Comparison of ENCODE assay signal across 28 mouse cellular contexts in genomic region chr6:124934670-124935069, GRCm38 (mm10). TPM values are rescaled to one million over a fixed set of nuclear protein-coding genes. Genes with fewer than 3 reads are reported as not detected.
DNase-seq lines count a peak whose midpoint lies in the region; ATAC-seq lines count a peak whose summit lies in the region.
"Had no signal": no experiment of that assay in that cellular context is flagged by ENCODE, and none has a peak within 500 bp of the region (broad histone marks: within the 10 kb centered on the region; RNA-seq: fewer than 3 reads in every experiment).

No protein-coding gene starts in this region.

- peaks cover 20% of the 10 kb centered on the region for H3K4me1 ChIP-seq in forebrain, embryonic 15.5 days
- peaks cover 34% of the 10 kb centered on the region for H3K4me1 ChIP-seq in forebrain, embryonic 10.5 days
- H3K4me1 ChIP-seq in midbrain, embryonic 12.5 days, result peaks cover 17% of the 10 kb centered on the region
- peaks cover 16% of the 10 kb centered on the region for H3K4me1 ChIP-seq in midbrain, embryonic 14.5 days (ENCODE audit: control insufficient read depth, insufficient read depth, low read length)

- H3K27ac ChIP-seq in forebrain, embryonic 15.5 days (replicated peaks), result no peak overlapping the region
- H3K27ac ChIP-seq in forebrain, embryonic 10.5 days, result no peak overlapping the region
- H3K27ac ChIP-seq in midbrain, embryonic 12.5 days (replicated peaks), result no peak overlapping the region
- H3K27ac ChIP-seq in midbrain, embryonic 14.5 days (replicated peaks; ENCODE audit: low read depth, low read length), result no peak overlapping the region
- H3K27ac ChIP-seq: heart, embryonic 10.5 days; heart, embryonic 15.5 days; hindbrain, embryonic 12.5 days; kidney, embryonic 15.5 days; limb, embryonic 13.5 days; lung, embryonic 15.5 days had no signal

- H3K27me3 ChIP-seq in forebrain, embryonic 15.5 days, result no peaks in the 10 kb centered on the region
- no peaks in the 10 kb centered on the region for H3K27me3 ChIP-seq in forebrain, embryonic 10.5 days (ENCODE audit: poor library complexity, severe bottlenecking)
- H3K27me3 ChIP-seq in midbrain, embryonic 12.5 days, result no peaks in the 10 kb centered on the region
- no peaks in the 10 kb centered on the region for H3K27me3 ChIP-seq in midbrain, embryonic 14.5 days (ENCODE audit: control insufficient read depth, insufficient read depth, low read length)
- H3K27me3 ChIP-seq: CH12.LX; heart, embryonic 15.5 days; hindbrain, embryonic 12.5 days; kidney, embryonic 15.5 days; limb, embryonic 13.5 days; lung, embryonic 15.5 days; Patski had no signal

- H3K9me3 ChIP-seq in forebrain, embryonic 15.5 days, result no peaks in the 10 kb centered on the region
- H3K9me3 ChIP-seq in forebrain, embryonic 10.5 days, result no peaks in the 10 kb centered on the region
- H3K9me3 ChIP-seq in midbrain, embryonic 12.5 days, result no peaks in the 10 kb centered on the region
- H3K9me3 ChIP-seq in midbrain, embryonic 14.5 days (ENCODE audit: control insufficient read depth, low read length), result no peaks in the 10 kb centered on the region
- H3K9me3 ChIP-seq: heart, embryonic 10.5 days; heart, embryonic 15.5 days; hindbrain, embryonic 12.5 days; kidney, embryonic 15.5 days; limb, embryonic 13.5 days; lung, embryonic 15.5 days had no signal

- DNase-seq in cerebellum, adult 11-12 months, result peak; percentile 26
- no peak for DNase-seq in cerebellum, adult 9-11 months
- no peak for DNase-seq in forebrain, embryonic 10.5 days (ENCODE audit: extremely low spot score, low spot score)
- DNase-seq in midbrain, embryonic 14.5 days, result no peak
- DNase-seq in brain, adult 2 months (ENCODE audit: low read depth, low spot score), result peak; percentile 70
- no peak for DNase-seq in c-Kit-positive CD71-positive TER-119-positive erythroid progenitor cells, embryonic 14.5 days (ENCODE audit: low spot score)
- DNase-seq: adrenal gland, postnatal 10 days; cerebellum, adult 8-10 months; gastrocnemius, postnatal 25 days; heart, adult 11 months; kidney, adult 11 months; kidney, postnatal 25 days; lung, postnatal 36 days; thymus, postnatal 4 days had no signal

- no peak overlapping the region for H3K4me3 ChIP-seq in forebrain, embryonic 15.5 days
- no peak overlapping the region; the same call in 1 of the 2 replicates for H3K4me3 ChIP-seq in forebrain, embryonic 10.5 days
- no peak overlapping the region for H3K4me3 ChIP-seq in midbrain, embryonic 12.5 days
- no peak overlapping the region for H3K4me3 ChIP-seq in midbrain, embryonic 14.5 days (replicated peaks; ENCODE audit: low read depth, low read length)
- H3K4me3 ChIP-seq: heart, embryonic 10.5 days; heart, embryonic 15.5 days; hindbrain, embryonic 12.5 days; kidney, embryonic 15.5 days; limb, embryonic 13.5 days; lung, embryonic 15.5 days had no signal

- ATAC-seq in forebrain, embryonic 15.5 days (replicated peaks), result no peak
- ATAC-seq in midbrain, embryonic 12.5 days (ENCODE audit: low FRiP score, low read depth), result no peak
- no peak for ATAC-seq in midbrain, embryonic 14.5 days (ENCODE audit: low FRiP score, low TSS enrichment)
- ATAC-seq: Patski had no signal

- WGBS in forebrain, embryonic 15.5 days, result 89% methylated on average over 7 of the region's 7 CpGs
- WGBS in forebrain, embryonic 10.5 days, result 94% methylated on average over 7 of the region's 7 CpGs
- WGBS in midbrain, embryonic 12.5 days, result 95% methylated on average over 7 of the region's 7 CpGs
- WGBS in midbrain, embryonic 14.5 days, result 94% methylated on average over 7 of the region's 7 CpGs

- H3K9ac ChIP-seq in forebrain, embryonic 15.5 days (replicated peaks), result 0 out of 2 replicates have a peak overlapping the region, but pooled peaks have one; percentile 4
- H3K9ac ChIP-seq in midbrain, embryonic 12.5 days (replicated peaks), result 0 out of 2 replicates have a peak overlapping the region, but pooled peaks have one; percentile 5
- H3K9ac ChIP-seq in midbrain, embryonic 14.5 days (replicated peaks; ENCODE audit: low read length), result no peak overlapping the region
- H3K9ac ChIP-seq: heart, embryonic 15.5 days; hindbrain, embryonic 12.5 days; kidney, embryonic 15.5 days; lung, embryonic 15.5 days had no signal

- H3K36me3 ChIP-seq in forebrain, embryonic 15.5 days, result peaks cover 47% of the 10 kb centered on the region
- peaks cover 74% of the 10 kb centered on the region for H3K36me3 ChIP-seq in forebrain, embryonic 10.5 days (replicated peaks)
- peaks cover 66% of the 10 kb centered on the region for H3K36me3 ChIP-seq in midbrain, embryonic 12.5 days
- peaks cover 55% of the 10 kb centered on the region for H3K36me3 ChIP-seq in midbrain, embryonic 14.5 days (ENCODE audit: control insufficient read depth, insufficient read depth, low read length)

- no peak overlapping the region for H3K4me2 ChIP-seq in forebrain, embryonic 15.5 days (replicated peaks)
- no peak overlapping the region for H3K4me2 ChIP-seq in midbrain, embryonic 12.5 days (replicated peaks)
- no peak overlapping the region for H3K4me2 ChIP-seq in midbrain, embryonic 14.5 days (ENCODE audit: low read length)
- H3K4me2 ChIP-seq: heart, embryonic 15.5 days; hindbrain, embryonic 12.5 days; kidney, embryonic 15.5 days; limb, embryonic 13.5 days; liver, embryonic 11.5 days; lung, embryonic 15.5 days; midbrain, embryonic 11.5 days had no signal

RNA-seq across cellular contexts. Expression of gene Mlf2, which starts 3.5 kb away (rescaled TPM):
- 507 and 513 TPM in 2 replicates for polyA plus RNA-seq in forebrain, embryonic 15.5 days (2015; fragmentation: Nextera tagmentation; extraction: Ambion mirVana)
- 388 and 398 TPM in 2 replicates for polyA plus RNA-seq in forebrain, embryonic 10.5 days (2016; fragmentation: Nextera tagmentation; extraction: Ambion mirVana)
- 452 and 459 TPM in 2 replicates for polyA plus RNA-seq in midbrain, embryonic 12.5 days (2016; fragmentation: Nextera tagmentation; extraction: Ambion mirVana)
- polyA plus RNA-seq in midbrain, embryonic 14.5 days (2014; fragmentation: Nextera tagmentation; extraction: Ambion mirVana), result 535 and 570 TPM in 2 replicates

RNA-seq across cellular contexts. Expression of gene Ptms, which starts 14.8 kb away (rescaled TPM):
- polyA plus RNA-seq in forebrain, embryonic 15.5 days (2015; fragmentation: Nextera tagmentation; extraction: Ambion mirVana), result 772 and 823 TPM in 2 replicates
- polyA plus RNA-seq in forebrain, embryonic 10.5 days (2016; fragmentation: Nextera tagmentation; extraction: Ambion mirVana), result 218 and 224 TPM in 2 replicates
- polyA plus RNA-seq in midbrain, embryonic 12.5 days (2016; fragmentation: Nextera tagmentation; extraction: Ambion mirVana), result 525 and 672 TPM in 2 replicates
- polyA plus RNA-seq in midbrain, embryonic 14.5 days (2014; fragmentation: Nextera tagmentation; extraction: Ambion mirVana), result 749 and 823 TPM in 2 replicates

RNA-seq across cellular contexts. Expression of gene Lag3, which starts 23.2 kb away (rescaled TPM):
- 2.6 and 3.3 TPM in 2 replicates for polyA plus RNA-seq in forebrain, embryonic 15.5 days (2015; fragmentation: Nextera tagmentation; extraction: Ambion mirVana)
- 0.76 and 0.88 TPM in 2 replicates for polyA plus RNA-seq in forebrain, embryonic 10.5 days (2016; fragmentation: Nextera tagmentation; extraction: Ambion mirVana)
- polyA plus RNA-seq in midbrain, embryonic 12.5 days (2016; fragmentation: Nextera tagmentation; extraction: Ambion mirVana), result 1.9 and 3.1 TPM in 2 replicates
- 3.3 and 3.5 TPM in 2 replicates for polyA plus RNA-seq in midbrain, embryonic 14.5 days (2014; fragmentation: Nextera tagmentation; extraction: Ambion mirVana)

RNA-seq across cellular contexts. Expression of gene Cops7a, which starts 30.7 kb away (rescaled TPM):
- polyA plus RNA-seq in forebrain, embryonic 15.5 days (2015; fragmentation: Nextera tagmentation; extraction: Ambion mirVana), result 90.2 and 93.6 TPM in 2 replicates
- polyA plus RNA-seq in forebrain, embryonic 10.5 days (2016; fragmentation: Nextera tagmentation; extraction: Ambion mirVana), result 136 and 143 TPM in 2 replicates
- 100 and 105 TPM in 2 replicates for polyA plus RNA-seq in midbrain, embryonic 12.5 days (2016; fragmentation: Nextera tagmentation; extraction: Ambion mirVana)
- 85.6 and 85.9 TPM in 2 replicates for polyA plus RNA-seq in midbrain, embryonic 14.5 days (2014; fragmentation: Nextera tagmentation; extraction: Ambion mirVana)

RNA-seq across cellular contexts. Expression of gene Cd4, which starts 46.6 kb away (rescaled TPM):
- polyA plus RNA-seq in forebrain, embryonic 15.5 days (2015; fragmentation: Nextera tagmentation; extraction: Ambion mirVana), result 0.15 TPM in 1 of 2 replicates, not detected in the other
- polyA plus RNA-seq in forebrain, embryonic 10.5 days (2016; fragmentation: Nextera tagmentation; extraction: Ambion mirVana), result 0.17 TPM in 1 of 2 replicates, not detected in the other
- polyA plus RNA-seq in midbrain, embryonic 12.5 days (2016; fragmentation: Nextera tagmentation; extraction: Ambion mirVana), result 0.20 TPM in 1 of 2 replicates, not detected in the other
- 0.11 and 0.27 TPM in 2 replicates for polyA plus RNA-seq in midbrain, embryonic 14.5 days (2014; fragmentation: Nextera tagmentation; extraction: Ambion mirVana)
- polyA plus RNA-seq: C2C12; liver, embryonic 11.5 days; midbrain, embryonic 11.5 days; neural tube, embryonic 11.5 days; Patski had no signal

Comparison
In these comparisons a context has a peak if more than half of its experiments do, and no peak if none do; other contexts are left out.
1. DNase-seq: peak in cerebellum, adult 11-12 months (single experiment) and brain, adult 2 months (single experiment); none in cerebellum, adult 9-11 months (single experiment), forebrain, embryonic 10.5 days (single experiment), midbrain, embryonic 14.5 days (single experiment) and c-Kit-positive CD71-positive TER-119-positive erythroid progenitor cells, embryonic 14.5 days (single experiment).